Mouse (Mus musculus) kidney, embryonic 14.5 days (tissue): Measurements from ENCODE around the gene Men1. TPM values are rescaled to one million over a fixed set of nuclear protein-coding genes. Genes with fewer than 3 reads are reported as not detected.
"Not testable (repeated sequence)": the region's sequence is repeated elsewhere in the genome, so short reads cannot be mapped to it uniquely, and the experiment has no call there.

ENCODE experiments used
- ATAC-seq: fragments of 200-750 bp; cut with Nextera tagmentation; 2 replicates; pipeline ENCODE4 v1.8.0; 2017; ENCODE audit warnings: moderate number of reproducible peaks, mild to moderate bottlenecking, moderate TSS enrichment, moderate library complexity; ENCODE audit not compliant: low FRiP score, low TSS enrichment
- H3K27ac ChIP-seq: fragments of 300-500 bp; sonication (generic); 2 replicates; pipeline ENCODE4 v1.5.1; 2014; ENCODE audit warnings: low read depth, mild to moderate bottlenecking, low read length, moderate library complexity, mixed read lengths
- H3K27me3 ChIP-seq: fragments of 300-500 bp; sonication (generic); 2 replicates; pipeline ENCODE4 v1.6.1; 2014; ENCODE audit warnings: mild to moderate bottlenecking, low read length; ENCODE audit not compliant: control insufficient read depth, insufficient read depth
- H3K36me3 ChIP-seq: fragments of 300-500 bp; sonication (generic); 2 replicates; pipeline ENCODE4 v1.6.1; 2014; ENCODE audit warnings: low read length, mixed read lengths; ENCODE audit not compliant: control insufficient read depth, insufficient read depth
- H3K4me1 ChIP-seq: fragments of 300-500 bp; sonication (generic); 2 replicates; pipeline ENCODE4 v1.6.1; 2014; ENCODE audit warnings: low read length, mixed read lengths; ENCODE audit not compliant: control insufficient read depth, insufficient read depth
- H3K4me2 ChIP-seq: fragments of 300-500 bp; sonication (generic); replicated peaks from 2 replicates; pipeline ENCODE4 v1.6.1; 2014; ENCODE audit warnings: low read depth, mild to moderate bottlenecking, low read length
- H3K4me3 ChIP-seq: fragments of 300-500 bp; sonication (generic); 2 replicates; pipeline ENCODE4 v1.5.1; 2014; ENCODE audit warnings: mild to moderate bottlenecking, low read length
- H3K9ac ChIP-seq: fragments of 300-500 bp; sonication (generic); 2 replicates; pipeline ENCODE4 v1.6.1; 2014; ENCODE audit warnings: low read depth, mild to moderate bottlenecking, low read length, moderate library complexity
- H3K9me3 ChIP-seq: fragments of 300-500 bp; sonication (generic); 2 replicates; pipeline ENCODE4 v1.6.1; 2016; ENCODE audit warnings: low read length; ENCODE audit not compliant: control insufficient read depth
- WGBS: fragments of 180-500 bp; shearing (Covaris S2); extraction: QIAGEN DNeasy Blood & Tissue Kit; methylation state at CpG from one replicate; pipeline ENCODE4 v1.1.7; 2014; 5-methylcytosine and 5-hydroxymethylcytosine counted together
- polyA plus RNA-seq: library from polyadenylated mRNA; unstranded; fragments of >200 nt; fragmentation: Nextera tagmentation; extraction: Ambion mirVana; gene quantifications from 2 replicates; pipeline ENCODE4 v1.2.1, GENCODE M21; 2014

Gene Men1
- polyA plus RNA-seq, 1 experiment from 2014 or later = 49.1 TPM

GRCm38 (mm10) chr19:6310181-6310580 lies 24.6 kb upstream of the Men1 start:
- H3K27me3 ChIP-seq = no peaks in the 10 kb centered on the region
- H3K9ac ChIP-seq = no peak overlapping the region
- H3K9me3 ChIP-seq = no peaks in the 10 kb centered on the region
- H3K36me3 ChIP-seq = peaks cover 40% of the 10 kb centered on the region
- H3K4me3 ChIP-seq = no peak overlapping the region
- no peak overlapping the region for H3K4me2 ChIP-seq
- H3K27ac ChIP-seq = no peak overlapping the region
- 90% methylated on average over 5 of the region's 5 CpGs for WGBS
- H3K4me1 ChIP-seq = 0 out of 2 replicates have a peak, but pooled peaks cover 9% of the 10 kb centered on the region
- ATAC-seq = no peak

- not testable (repeated sequence) for H3K4me3 ChIP-seq, H3K4me2 ChIP-seq, H3K9ac ChIP-seq, H3K27me3 ChIP-seq, H3K9me3 ChIP-seq, H3K4me1 ChIP-seq, H3K27ac ChIP-seq, ATAC-seq
- H3K36me3 ChIP-seq = peaks cover 53% of the 10 kb centered on the region
- WGBS = 97% methylated on average over 3 of the region's 3 CpGs
Observed at GRCm38 (mm10) chr19:6311783-6312182, 23.0 kb upstream of the Men1 start.

- ATAC-seq = no peak
- Histone ChIP-seq H3K9ac (no peak overlapping the region), H3K4me2 (no peak overlapping the region), H3K4me3 (no peak overlapping the region), H3K9me3 (no peaks in the 10 kb centered on the region), H3K36me3 (peaks cover 66% of the 10 kb centered on the region), H3K27ac (no peak overlapping the region), H3K27me3 (no peaks in the 10 kb centered on the region), H3K4me1 (no peaks in the 10 kb centered on the region)
- WGBS = 92% methylated on average over 8 of the region's 8 CpGs
Observed at GRCm38 (mm10) chr19:6313796-6314195, 21.0 kb upstream of the Men1 start.

GRCm38 (mm10) chr19:6314513-6314912 lies 20.3 kb upstream of the Men1 start:
- Histone ChIP-seq H3K27ac (no peak overlapping the region), H3K9ac (no peak overlapping the region), H3K27me3 (no peaks in the 10 kb centered on the region), H3K36me3 (peaks cover 67% of the 10 kb centered on the region), H3K4me3 (no peak overlapping the region), H3K4me2 (no peak overlapping the region), H3K4me1 (no peaks in the 10 kb centered on the region), H3K9me3 (no peaks in the 10 kb centered on the region)
- 74% methylated on average over 8 of the region's 8 CpGs for WGBS
- ATAC-seq = no peak

GRCm38 (mm10) chr19:6315573-6315972 lies 19.2 kb upstream of the Men1 start:
- H3K4me3 ChIP-seq = no peak overlapping the region
- H3K27me3 ChIP-seq = no peaks in the 10 kb centered on the region
- 81% methylated on average over 14 of the region's 14 CpGs for WGBS
- peaks cover 72% of the 10 kb centered on the region for H3K36me3 ChIP-seq
- no peaks in the 10 kb centered on the region for H3K9me3 ChIP-seq
- H3K4me2 ChIP-seq = no peak overlapping the region
- H3K4me1 ChIP-seq = no peaks in the 10 kb centered on the region
- H3K27ac ChIP-seq = no peak overlapping the region
- no peak overlapping the region for H3K9ac ChIP-seq
- ATAC-seq = no peak

- H3K4me3 ChIP-seq = no peak overlapping the region
Observed at GRCm38 (mm10) chr19:6318145-6318544, 16.6 kb upstream of the Men1 start.

GRCm38 (mm10) chr19:6321358-6321757 lies 13.4 kb upstream of the Men1 start:
- H3K4me2 ChIP-seq = no peak overlapping the region

More at GRCm38 (mm10) chr19:6318145-6318544, 16.6 kb upstream of the Men1 start:
- H3K9ac ChIP-seq = no peak overlapping the region
- no peak overlapping the region for H3K4me2 ChIP-seq
- no peak overlapping the region for H3K27ac ChIP-seq
- no peaks in the 10 kb centered on the region for H3K4me1 ChIP-seq
- no peaks in the 10 kb centered on the region for H3K27me3 ChIP-seq
- H3K36me3 ChIP-seq = peaks cover 67% of the 10 kb centered on the region
- no peaks in the 10 kb centered on the region for H3K9me3 ChIP-seq
- no peak for ATAC-seq
- WGBS = 91% methylated on average over 12 of the region's 12 CpGs

GRCm38 (mm10) chr19:6321786-6322621 lies 12.8 kb upstream of the Men1 start:
- WGBS = 76% methylated on average over 33 of the region's 33 CpGs
- peak; percentile 41; the same call in 1 of the 2 replicates for ATAC-seq
- H3K9me3 ChIP-seq = no peaks in the 10 kb centered on the region
- peaks cover 33% of the 10 kb centered on the region for H3K36me3 ChIP-seq
- no peak overlapping the region for H3K27ac ChIP-seq
- no peak overlapping the region for H3K9ac ChIP-seq
- H3K4me2 ChIP-seq = no peak overlapping the region
- no peak overlapping the region for H3K4me3 ChIP-seq
- H3K27me3 ChIP-seq = no peaks in the 10 kb centered on the region
- H3K4me1 ChIP-seq = no peaks in the 10 kb centered on the region

More at GRCm38 (mm10) chr19:6321358-6321757, 13.4 kb upstream of the Men1 start:
- H3K9me3 ChIP-seq = no peaks in the 10 kb centered on the region
- H3K9ac ChIP-seq = no peak overlapping the region
- WGBS = 85% methylated on average over 8 of the region's 8 CpGs
- no peak overlapping the region for H3K4me3 ChIP-seq
- H3K36me3 ChIP-seq = peaks cover 38% of the 10 kb centered on the region
- H3K27ac ChIP-seq = no peak overlapping the region
- H3K27me3 ChIP-seq = no peaks in the 10 kb centered on the region
- H3K4me1 ChIP-seq = no peaks in the 10 kb centered on the region
- ATAC-seq = no peak

- no peak overlapping the region for H3K4me3 ChIP-seq
- H3K4me2 ChIP-seq = no peak overlapping the region
- H3K4me1 ChIP-seq = no peaks in the 10 kb centered on the region
- H3K9ac ChIP-seq = no peak overlapping the region
- no peaks in the 10 kb centered on the region for H3K9me3 ChIP-seq
- H3K27me3 ChIP-seq = no peaks in the 10 kb centered on the region
- H3K27ac ChIP-seq = no peak overlapping the region
- H3K36me3 ChIP-seq = peaks cover 18% of the 10 kb centered on the region
- no peak for ATAC-seq
- 82% methylated on average over 9 of the region's 9 CpGs for WGBS
Observed at GRCm38 (mm10) chr19:6324751-6325150, 10.0 kb upstream of the Men1 start.
